Mouse (Mus musculus): ENCODE data around the gene 1700123O20Rik. TPM values are rescaled to one million over a fixed set of nuclear protein-coding genes. Genes with fewer than 3 reads are reported as not detected.
A peak's percentile ranks its signal among the peaks of the same experiment; 100 is the strongest.

The 1700123O20Rik gene
- polyA plus RNA-seq, 1 experiment from 2014 or later, result 40.2 TPM

GRCm38 (mm10) chr14:54664477-54665222 lies 21.4 kb upstream of the 1700123O20Rik start:
- Histone ChIP-seq H3K27ac (ENCODE audit: low read length) (no peak overlapping the region), H3K36me3 (ENCODE audit: control insufficient read depth, insufficient read depth) (peaks cover 72% of the 10 kb centered on the region), H3K4me3 (ENCODE audit: low read depth, low read length) (no peak overlapping the region), H3K27me3 (ENCODE audit: control insufficient read depth, insufficient read depth, low read depth, low read length) (no peaks in the 10 kb centered on the region), H3K4me1 (ENCODE audit: control insufficient read depth, low read depth, low read length) (no peaks in the 10 kb centered on the region), H3K9me3 (replicated peaks; ENCODE audit: control insufficient read depth, low read length) (no peaks in the 10 kb centered on the region), H3K9ac (ENCODE audit: low read depth, low read length) (no peak overlapping the region), H3K4me2 (ENCODE audit: low read depth, low read length) (no peak overlapping the region)
- ATAC-seq (ENCODE audit: low read depth), result no peak
- WGBS (ENCODE audit: insufficient replicate concordance), result 82% methylated on average over 10 of the region's 10 CpGs

GRCm38 (mm10) chr14:54669381-54669780 lies 16.6 kb upstream of the 1700123O20Rik start:
- no peak overlapping the region for H3K9ac ChIP-seq (ENCODE audit: low read depth, low read length)
- no peaks in the 10 kb centered on the region for H3K27me3 ChIP-seq (ENCODE audit: control insufficient read depth, insufficient read depth, low read depth, low read length)
- peaks cover 42% of the 10 kb centered on the region for H3K36me3 ChIP-seq (ENCODE audit: control insufficient read depth, insufficient read depth)
- H3K9me3 ChIP-seq (replicated peaks; ENCODE audit: control insufficient read depth, low read length), result no peaks in the 10 kb centered on the region
- 54% methylated on average over 4 of the region's 4 CpGs for WGBS (ENCODE audit: insufficient replicate concordance)
- no peak overlapping the region for H3K27ac ChIP-seq (ENCODE audit: low read length)
- 0 out of 2 replicates have a peak, but pooled peaks have one; percentile 35 for ATAC-seq (ENCODE audit: low read depth)
- no peak overlapping the region for H3K4me3 ChIP-seq (ENCODE audit: low read depth, low read length)
- no peak overlapping the region for H3K4me2 ChIP-seq (ENCODE audit: low read depth, low read length)
- no peaks in the 10 kb centered on the region for H3K4me1 ChIP-seq (ENCODE audit: control insufficient read depth, low read depth, low read length)

- Histone ChIP-seq H3K36me3 (ENCODE audit: control insufficient read depth, insufficient read depth) (peaks cover 35% of the 10 kb centered on the region), H3K9ac (ENCODE audit: low read depth, low read length) (no peak overlapping the region), H3K9me3 (replicated peaks; ENCODE audit: control insufficient read depth, low read length) (no peaks in the 10 kb centered on the region), H3K4me3 (ENCODE audit: low read depth, low read length) (no peak overlapping the region), H3K27ac (ENCODE audit: low read length) (no peak overlapping the region), H3K27me3 (ENCODE audit: control insufficient read depth, insufficient read depth, low read depth, low read length) (no peaks in the 10 kb centered on the region), H3K4me1 (ENCODE audit: control insufficient read depth, low read depth, low read length) (no peaks in the 10 kb centered on the region; the same call in 1 of the 2 replicates), H3K4me2 (ENCODE audit: low read depth, low read length) (no peak overlapping the region)
- no peak for ATAC-seq (ENCODE audit: low read depth)
- 47% methylated on average over 2 of the region's 2 CpGs for WGBS (ENCODE audit: insufficient replicate concordance)
These were observed 11.7 kb upstream of the 1700123O20Rik start for GRCm38 (mm10) chr14:54674317-54674716.

- ATAC-seq (ENCODE audit: low read depth), result no peak
- Histone ChIP-seq H3K4me1 (ENCODE audit: control insufficient read depth, low read depth, low read length) (no peaks in the 10 kb centered on the region; the same call in 1 of the 2 replicates), H3K27me3 (ENCODE audit: control insufficient read depth, insufficient read depth, low read depth, low read length) (no peaks in the 10 kb centered on the region), H3K9ac (ENCODE audit: low read depth, low read length) (no peak overlapping the region), H3K9me3 (replicated peaks; ENCODE audit: control insufficient read depth, low read length) (no peaks in the 10 kb centered on the region), H3K4me2 (ENCODE audit: low read depth, low read length) (no peak overlapping the region), H3K27ac (ENCODE audit: low read length) (no peak overlapping the region), H3K4me3 (ENCODE audit: low read depth, low read length) (no peak overlapping the region), H3K36me3 (ENCODE audit: control insufficient read depth, insufficient read depth) (peaks cover 34% of the 10 kb centered on the region)
- WGBS (ENCODE audit: insufficient replicate concordance), result 80% methylated on average over 5 of the region's 5 CpGs
These were observed 9.7 kb upstream of the 1700123O20Rik start for GRCm38 (mm10) chr14:54676290-54676689.

DNA sequence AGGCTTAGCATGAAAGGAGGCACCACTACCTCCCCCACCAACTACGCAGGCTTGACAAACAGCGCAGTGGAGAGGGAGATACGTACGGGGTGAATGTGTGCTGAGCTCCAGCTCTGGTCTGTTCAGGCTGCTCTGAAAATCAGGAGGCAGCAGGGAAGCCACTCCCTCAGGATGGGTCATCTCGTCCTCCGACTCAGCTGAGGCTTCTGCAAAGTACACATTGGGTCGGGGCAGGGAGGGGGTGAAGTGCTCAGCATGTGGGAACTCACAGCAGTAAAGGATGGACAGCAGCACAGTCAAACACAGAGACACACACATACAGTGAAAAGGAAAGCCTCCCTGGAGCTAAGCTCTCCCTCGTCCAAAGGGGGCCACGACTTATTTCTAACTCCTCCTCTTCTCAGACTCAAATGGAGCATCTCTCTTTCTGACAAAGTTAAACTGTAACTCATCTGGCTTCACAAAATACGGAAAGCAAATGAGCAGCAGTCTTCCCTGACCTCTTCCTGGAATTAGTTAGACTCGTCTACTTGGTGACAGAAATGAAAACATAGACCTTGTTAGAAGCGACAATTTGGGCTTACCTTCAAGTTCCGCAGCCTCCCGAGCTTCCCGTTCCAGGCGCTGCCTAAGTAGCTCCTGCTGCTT lies 7.2 kb upstream of the 1700123O20Rik start:
- Histone ChIP-seq H3K36me3 (ENCODE audit: control insufficient read depth, insufficient read depth) (peaks cover 33% of the 10 kb centered on the region), H3K4me3 (ENCODE audit: low read depth, low read length) (no peak overlapping the region), H3K4me1 (ENCODE audit: control insufficient read depth, low read depth, low read length) (peaks cover 8% of the 10 kb centered on the region), H3K27ac (ENCODE audit: low read length) (no peak overlapping the region), H3K27me3 (ENCODE audit: control insufficient read depth, insufficient read depth, low read depth, low read length) (no peaks in the 10 kb centered on the region), H3K4me2 (ENCODE audit: low read depth, low read length) (peak overlapping the region; percentile 13; the same call in 1 of the 2 replicates), H3K9ac (ENCODE audit: low read depth, low read length) (no peak overlapping the region), H3K9me3 (replicated peaks; ENCODE audit: control insufficient read depth, low read length) (no peaks in the 10 kb centered on the region)
- 79% methylated on average over 16 of the region's 16 CpGs for WGBS (ENCODE audit: insufficient replicate concordance)
- ATAC-seq (ENCODE audit: low read depth), result peak; percentile 88

- 69% methylated on average over 3 of the region's 3 CpGs for WGBS (ENCODE audit: insufficient replicate concordance)
- Histone ChIP-seq H3K27me3 (ENCODE audit: control insufficient read depth, insufficient read depth, low read depth, low read length) (no peaks in the 10 kb centered on the region), H3K9me3 (replicated peaks; ENCODE audit: control insufficient read depth, low read length) (no peaks in the 10 kb centered on the region), H3K36me3 (ENCODE audit: control insufficient read depth, insufficient read depth) (peaks cover 20% of the 10 kb centered on the region), H3K9ac (ENCODE audit: low read depth, low read length) (no peak overlapping the region; the same call in 1 of the 2 replicates), H3K4me1 (ENCODE audit: control insufficient read depth, low read depth, low read length) (peaks cover 12% of the 10 kb centered on the region), H3K4me3 (ENCODE audit: low read depth, low read length) (no peak overlapping the region), H3K27ac (ENCODE audit: low read length) (no peak overlapping the region), H3K4me2 (ENCODE audit: low read depth, low read length) (no peak overlapping the region)
- no peak for ATAC-seq (ENCODE audit: low read depth)
These were observed 3.6 kb upstream of the 1700123O20Rik start for GRCm38 (mm10) chr14:54682396-54682795.

DNA sequence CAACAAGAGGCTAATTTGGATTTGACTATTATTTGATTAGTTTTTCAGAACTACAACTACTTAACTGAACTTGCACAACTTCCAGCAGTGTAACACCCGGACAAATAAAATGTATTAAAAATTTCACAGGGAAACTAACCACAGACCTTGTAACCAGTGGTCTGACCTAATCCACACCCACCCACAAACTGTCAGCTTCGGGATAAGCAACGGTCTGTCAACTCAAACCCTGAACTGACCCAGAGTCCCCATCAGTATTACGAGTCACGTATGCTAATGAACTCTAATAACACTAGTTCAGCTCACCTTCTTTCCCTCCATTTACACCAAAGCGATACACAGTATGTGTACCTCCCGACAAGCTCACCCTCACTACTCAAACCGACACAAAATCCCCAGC lies 545 bp upstream of the 1700123O20Rik start:
- no peaks in the 10 kb centered on the region for H3K9me3 ChIP-seq (replicated peaks; ENCODE audit: control insufficient read depth, low read length)
- H3K9ac ChIP-seq (ENCODE audit: low read depth, low read length), result peak overlapping the region; percentile 98
- peak; percentile 2; the same call in 1 of the 2 replicates for ATAC-seq (ENCODE audit: low read depth)
- peaks cover 23% of the 10 kb centered on the region for H3K4me1 ChIP-seq (ENCODE audit: control insufficient read depth, low read depth, low read length)
- peak overlapping the region; percentile 100 for H3K27ac ChIP-seq (ENCODE audit: low read length)
- H3K27me3 ChIP-seq (ENCODE audit: control insufficient read depth, insufficient read depth, low read depth, low read length), result no peaks in the 10 kb centered on the region
- H3K36me3 ChIP-seq (ENCODE audit: control insufficient read depth, insufficient read depth), result peaks cover 18% of the 10 kb centered on the region
- H3K4me3 ChIP-seq (ENCODE audit: low read depth, low read length), result peak overlapping the region; percentile 79
- 1% methylated on average over 8 of the region's 8 CpGs for WGBS (ENCODE audit: insufficient replicate concordance)
- H3K4me2 ChIP-seq (ENCODE audit: low read depth, low read length), result peak overlapping the region; percentile 78

- ATAC-seq (ENCODE audit: low read depth), result peak; percentile 87
- WGBS (ENCODE audit: insufficient replicate concordance), result under 1% methylated on average over 44 of the region's 44 CpGs
- Histone ChIP-seq H3K4me3 (ENCODE audit: low read depth, low read length) (peak within 1 kb of the TSS; percentile 79), H3K27ac (ENCODE audit: low read length) (peak within 1 kb of the TSS; percentile 100), H3K9me3 (replicated peaks; ENCODE audit: control insufficient read depth, low read length) (no peaks in the 10 kb centered on the region), H3K27me3 (ENCODE audit: control insufficient read depth, insufficient read depth, low read depth, low read length) (no peaks in the 10 kb centered on the region), H3K9ac (ENCODE audit: low read depth, low read length) (peak within 1 kb of the TSS; percentile 98), H3K4me2 (ENCODE audit: low read depth, low read length) (peak within 1 kb of the TSS; percentile 78), H3K36me3 (ENCODE audit: control insufficient read depth, insufficient read depth) (peaks cover 24% of the 10 kb centered on the region), H3K4me1 (ENCODE audit: control insufficient read depth, low read depth, low read length) (peaks cover 23% of the 10 kb centered on the region)
These were observed 617 bp downstream of the 1700123O20Rik start, which contains the start of gene Acin1 for GRCm38 (mm10) chr14:54686522-54687143. Acin1 (minus strand) TSS chr14:54686931.

Measured in liver, embryonic 16.5 days (tissue).